Mouse (Mus musculus): ENCODE results near the gene Fbxo28.

- TF ChIP-seq EP300 (IDR thresholded peaks at IDR 0.05; ENCODE audit: low read depth) (no peak), CTCF (IDR thresholded peaks at IDR 0.05; ENCODE audit: low read depth) (no peak)
Measured at GRCm38 (mm10) chr1:182383096-182383495, 41.7 kb upstream of the Fbxo28 start.
